Mouse (Mus musculus) kidney, adult 2 months (tissue): ENCODE results near the gene Cmklr1.

Experiments
- CTCF ChIP-seq: fragments of 200-500 bp; conservative IDR thresholded peaks from 2 replicates; pipeline ENCODE4 v1.5.1; 2011; ENCODE audit warnings: low read depth, mild to moderate bottlenecking, control low read depth, low read length, moderate library complexity, mixed read lengths; ENCODE audit not compliant: insufficient read depth, insufficient read length
- POLR2A ChIP-seq: fragments of 200-500 bp; IDR thresholded peaks from one replicate; pipeline ENCODE4 v1.6.1; 2011; ENCODE audit warnings: low read depth, low read length, control low read depth

GRCm38 (mm10) chr5:113677541-113677940, 27.3 kb upstream of the Cmklr1 start:
- TF ChIP-seq CTCF (no peak), POLR2A (no peak)
